Mouse (Mus musculus): ENCODE measurements around the gene Rreb1. TPM values are rescaled to one million over a fixed set of nuclear protein-coding genes. Genes with fewer than 3 reads are reported as not detected.
A peak's percentile ranks its signal among the peaks of the same experiment; 100 is the strongest.

The Rreb1 gene
- 10 to 100 TPM; 36.2 to 48.7 TPM for total RNA-seq (2021)
- long read RNA-seq, experiment 1, partial matches to known transcripts, result 3 of 19 reads
- long read RNA-seq, experiment 1, other reads (novel, unspliced or antisense), result 16 of 19 reads
- long read RNA-seq, experiment 2, partial matches to known transcripts, result 15 of 28 reads
- long read RNA-seq, experiment 2, other reads (novel, unspliced or antisense), result 12 of 28 reads

GRCm38 (mm10) chr13:37778147-37778593 lies at the start of gene Rreb1:
Gene Rreb1, plus strand, starts transcription at chr13:37778400.
- Histone ChIP-seq H3K27ac (peak within 1 kb of the TSS; percentile 57), H3K4me3 (peak within 1 kb of the TSS; percentile 52)
- peak; percentile 43 to 46 for DNase-seq (ENCODE audit: extremely low spot score in 1 of 2, low spot score in 2 of 2)
- TF ChIP-seq CTCF (IDR thresholded peaks at IDR 0.05), result peak; percentile 24
- intact Hi-C loops (cut with DNase I), result no loop called here

GRCm38 (mm10) chr13:37728551-37728950 lies 49.6 kb upstream of the Rreb1 start:
- Histone ChIP-seq H3K4me3 (no peak overlapping the region), H3K27ac (no peak overlapping the region)
- no peak for TF ChIP-seq CTCF (IDR thresholded peaks at IDR 0.05)
- intact Hi-C loops (cut with DNase I), result no loop called here
- no peak for DNase-seq (ENCODE audit: extremely low spot score in 1 of 2, low spot score in 2 of 2)

GRCm38 (mm10) chr13:37731914-37732693 lies 46.1 kb upstream of the Rreb1 start:
- H3K27ac ChIP-seq, result no peak overlapping the region
- DNase-seq (ENCODE audit: extremely low spot score in 1 of 2, low spot score in 2 of 2), result no peak
- intact Hi-C loops (cut with DNase I), result no loop called here
- no peak overlapping the region for H3K4me3 ChIP-seq
- no peak for TF ChIP-seq CTCF (IDR thresholded peaks at IDR 0.05)

DNA sequence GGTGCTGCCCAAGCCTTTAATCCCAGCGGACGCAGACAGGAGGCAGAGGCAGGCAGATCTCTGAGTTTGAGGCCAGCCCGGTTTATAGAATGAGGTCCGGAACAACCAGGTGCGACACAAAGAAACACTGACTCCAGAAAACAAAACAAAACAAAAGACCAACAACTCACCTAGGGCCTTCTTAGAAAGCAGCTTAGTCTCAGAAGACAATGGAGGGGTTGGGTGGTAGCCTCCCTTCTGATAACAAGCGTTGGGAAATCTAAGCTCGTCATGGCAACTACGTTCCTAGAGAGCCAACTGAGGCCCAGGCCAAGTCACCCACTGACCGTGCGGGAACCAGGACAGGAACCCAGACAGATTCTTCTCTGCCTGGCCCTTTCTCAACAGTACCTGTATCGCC lies 43.7 kb upstream of the Rreb1 start:
- TF ChIP-seq CTCF (IDR thresholded peaks at IDR 0.05), result no peak
- Histone ChIP-seq H3K27ac (no peak overlapping the region), H3K4me3 (no peak overlapping the region)
- intact Hi-C loops (cut with DNase I), result no loop called here
- no peak for DNase-seq (ENCODE audit: extremely low spot score in 1 of 2, low spot score in 2 of 2)

- no peak for TF ChIP-seq CTCF (IDR thresholded peaks at IDR 0.05)
- intact Hi-C loops (cut with DNase I), result no loop called here
- no peak for DNase-seq (ENCODE audit: extremely low spot score in 1 of 2, low spot score in 2 of 2)
- Histone ChIP-seq H3K27ac (no peak overlapping the region), H3K4me3 (no peak overlapping the region)
Measured at GRCm38 (mm10) chr13:37740111-37740510, 38.1 kb upstream of the Rreb1 start.

DNA sequence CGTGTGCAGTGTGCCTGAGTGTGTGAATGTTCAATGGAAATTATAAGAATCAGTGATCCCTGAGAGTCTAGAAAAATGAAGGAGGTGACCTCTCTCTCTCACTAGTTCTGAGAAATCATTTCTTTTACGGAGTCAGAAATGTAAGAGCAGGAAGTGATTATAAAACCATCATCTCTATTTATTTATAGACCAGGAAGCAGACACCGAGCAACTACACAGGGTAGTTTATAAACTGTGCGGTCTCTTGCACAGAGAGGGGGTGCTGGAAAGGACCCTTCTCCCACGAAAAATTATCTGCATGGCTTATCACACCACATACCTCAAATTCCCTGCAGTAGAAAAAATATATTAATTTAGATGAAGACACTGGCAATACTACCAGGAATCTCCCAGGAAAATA lies 37.4 kb upstream of the Rreb1 start:
- H3K27ac ChIP-seq, result no peak overlapping the region
- no peak for DNase-seq (ENCODE audit: extremely low spot score in 1 of 2, low spot score in 2 of 2)
- H3K4me3 ChIP-seq, result no peak overlapping the region
- no peak for TF ChIP-seq CTCF (IDR thresholded peaks at IDR 0.05)
- intact Hi-C loops (cut with DNase I), result no loop called here

- intact Hi-C loops (cut with DNase I), result no loop called here
- no peak for TF ChIP-seq CTCF (IDR thresholded peaks at IDR 0.05)
- DNase-seq (ENCODE audit: extremely low spot score in 1 of 2, low spot score in 2 of 2), result no peak
- no peak overlapping the region for H3K27ac ChIP-seq
- H3K4me3 ChIP-seq, result no peak overlapping the region
Measured at GRCm38 (mm10) chr13:37742248-37742647, 36.0 kb upstream of the Rreb1 start.

GRCm38 (mm10) chr13:37747504-37747903 lies 30.7 kb upstream of the Rreb1 start:
- Histone ChIP-seq H3K4me3 (no peak overlapping the region), H3K27ac (no peak overlapping the region)
- intact Hi-C loops (cut with DNase I), result no loop called here
- no peak for DNase-seq (ENCODE audit: extremely low spot score in 1 of 2, low spot score in 2 of 2)
- no peak for TF ChIP-seq CTCF (IDR thresholded peaks at IDR 0.05)

- no peak overlapping the region for H3K4me3 ChIP-seq
- DNase-seq (ENCODE audit: extremely low spot score in 1 of 2, low spot score in 2 of 2), result peak in 1 of 2 experiments; percentile 28
- no peak overlapping the region for H3K27ac ChIP-seq
- intact Hi-C loops (cut with DNase I), result no loop called here
- no peak for TF ChIP-seq CTCF (IDR thresholded peaks at IDR 0.05)
Measured at GRCm38 (mm10) chr13:37749485-37749884, 28.7 kb upstream of the Rreb1 start.

DNA sequence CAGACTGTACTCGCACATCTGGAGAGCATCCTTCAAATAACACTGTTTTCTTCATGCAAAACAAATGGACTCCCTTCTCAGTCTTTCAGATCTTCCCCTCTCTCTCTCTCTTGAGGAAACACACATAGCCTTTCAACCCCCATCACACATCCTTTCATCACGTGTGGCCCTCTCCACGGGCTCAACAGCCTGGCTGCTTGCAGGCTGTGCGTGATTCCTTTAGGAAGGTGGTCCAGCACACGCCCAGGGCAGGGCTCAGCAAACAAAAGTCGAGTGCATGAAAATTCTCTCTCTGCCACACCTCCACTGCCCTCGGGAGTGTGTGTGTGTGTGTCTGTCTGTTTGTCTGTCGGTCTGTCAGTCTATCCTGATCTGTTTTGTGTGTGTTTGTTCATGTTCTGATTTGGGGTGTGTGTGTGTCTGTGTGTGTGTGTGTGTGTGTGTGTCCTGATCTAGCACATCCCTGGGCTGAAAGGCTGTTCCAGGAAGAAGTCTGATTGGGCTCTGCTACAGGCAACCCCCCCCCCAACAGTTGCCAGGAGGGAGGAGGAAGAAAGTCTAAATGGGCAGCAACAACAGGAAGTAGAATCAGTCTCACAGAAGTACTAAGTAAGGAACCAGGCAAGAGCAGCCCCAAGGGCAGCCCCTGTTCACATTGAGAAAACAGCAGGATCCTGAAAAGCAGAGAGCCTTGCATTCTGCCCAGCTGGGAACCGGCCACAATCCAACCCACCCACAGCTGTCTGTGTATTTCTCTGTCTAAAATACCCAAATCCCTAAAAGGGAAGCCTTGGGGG lies 26.8 kb upstream of the Rreb1 start:
- intact Hi-C loops (cut with DNase I), result no loop called here
- H3K27ac ChIP-seq, result no peak overlapping the region
- DNase-seq (ENCODE audit: extremely low spot score in 1 of 2, low spot score in 2 of 2), result peak; percentile 11 to 28
- TF ChIP-seq CTCF (IDR thresholded peaks at IDR 0.05), result no peak
- H3K4me3 ChIP-seq, result no peak overlapping the region

DNA sequence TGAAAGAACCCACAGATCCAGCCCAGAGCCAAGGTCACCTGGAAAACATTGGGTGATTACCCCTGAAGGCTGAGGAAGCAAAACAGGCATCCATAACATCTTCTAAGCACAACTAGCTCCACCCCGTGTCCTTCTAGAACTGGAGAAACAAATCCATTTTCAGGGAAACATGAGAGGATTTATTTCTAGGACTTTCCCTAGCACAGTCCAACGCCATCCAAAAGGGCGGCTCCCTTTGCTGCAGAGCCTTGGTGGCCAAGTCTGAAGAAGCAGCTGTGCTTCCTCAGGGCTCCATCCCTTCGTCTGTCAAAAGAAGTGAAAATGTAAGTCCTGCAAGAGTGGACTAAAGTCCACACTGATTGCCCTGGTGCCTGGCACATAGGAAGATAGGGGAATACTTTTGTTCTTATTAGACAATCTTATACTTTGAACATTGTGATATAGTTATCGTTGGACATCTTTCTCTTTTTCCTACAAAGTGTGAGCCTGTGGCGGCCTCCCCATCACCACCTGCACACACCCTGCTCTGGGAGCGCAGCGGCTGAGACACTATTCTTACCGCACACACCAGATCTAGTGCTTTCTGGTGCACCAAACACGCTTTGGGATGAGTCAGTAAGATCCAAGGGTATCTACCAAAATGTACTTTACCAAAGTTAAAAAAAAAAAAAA lies 18.7 kb upstream of the Rreb1 start:
- intact Hi-C loops (cut with DNase I), result no loop called here
- TF ChIP-seq CTCF (IDR thresholded peaks at IDR 0.05), result no peak

DNA sequence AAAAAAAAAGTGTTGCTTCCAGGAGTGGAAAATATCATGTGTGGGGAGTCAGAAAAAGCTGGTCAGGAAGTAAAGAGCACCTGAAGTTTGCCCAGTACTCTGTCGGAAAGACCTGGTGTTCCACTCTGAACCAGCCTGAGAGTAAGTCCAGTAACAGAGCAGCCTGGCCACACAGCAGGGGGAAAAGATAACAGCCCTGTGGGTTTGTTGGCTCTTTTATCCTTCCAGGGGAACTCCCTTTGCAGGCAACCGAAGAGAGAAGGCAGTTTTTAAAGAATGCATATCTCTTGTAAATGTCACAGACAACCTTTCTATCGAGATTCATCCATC lies 18.2 kb upstream of the Rreb1 start:
- Histone ChIP-seq H3K27ac (no peak overlapping the region), H3K4me3 (no peak overlapping the region)
- no peak for DNase-seq (ENCODE audit: extremely low spot score in 1 of 2, low spot score in 2 of 2)
- no peak for TF ChIP-seq CTCF (IDR thresholded peaks at IDR 0.05)
- intact Hi-C loops (cut with DNase I), result no loop called here

More for the DNA sequence above, 18.7 kb upstream of the Rreb1 start:
- no peak for DNase-seq (ENCODE audit: extremely low spot score in 1 of 2, low spot score in 2 of 2)
- H3K27ac ChIP-seq, result no peak overlapping the region
- no peak overlapping the region for H3K4me3 ChIP-seq
